In the genomic region with DNA sequence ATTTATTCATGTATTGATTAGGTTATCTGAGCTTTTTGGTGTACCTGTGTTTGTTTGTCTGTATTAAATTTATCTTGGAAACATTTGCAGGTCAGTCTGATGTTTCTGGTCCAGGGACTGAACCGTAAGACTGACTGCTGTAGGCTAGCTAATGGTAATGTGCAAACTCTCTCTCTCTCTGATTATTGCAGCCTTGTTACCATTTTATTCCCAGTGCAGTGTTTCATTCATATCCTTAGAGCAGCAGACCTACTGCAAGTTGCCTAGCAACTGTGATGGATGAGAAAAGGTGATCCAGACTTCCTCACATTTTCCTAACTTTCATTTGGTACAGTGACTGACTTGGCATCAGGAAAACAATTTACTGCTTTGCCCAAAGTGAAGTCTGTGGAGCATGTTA, we compare ENCODE assay signal across 14 mouse cellular contexts.
"Had no signal": no experiment of that assay in that cellular context is flagged by ENCODE, and none has a peak within 500 bp of the region (broad histone marks: within the 10 kb centered on the region; RNA-seq: fewer than 3 reads in every experiment).

No protein-coding gene starts in this region.

- H3K9me3 ChIP-seq: limb, embryonic 10.5 days; liver, embryonic 15.5 days; neural tube, embryonic 13.5 days; stomach, embryonic 15.5 days had no signal

- ATAC-seq: lung, postnatal 0 days had no signal

- H3K36me3 ChIP-seq: limb, embryonic 10.5 days; liver, embryonic 15.5 days; neural tube, embryonic 13.5 days; stomach, embryonic 15.5 days had no signal

- H3K27ac ChIP-seq: left cerebral cortex, adult 2 months; limb, embryonic 10.5 days; liver, embryonic 15.5 days; neural tube, embryonic 13.5 days; stomach, embryonic 15.5 days had no signal

- H3K4me1 ChIP-seq: limb, embryonic 10.5 days; liver, embryonic 15.5 days; stomach, embryonic 15.5 days had no signal

- H3K4me3 ChIP-seq: left cerebral cortex, adult 2 months; limb, embryonic 10.5 days; liver, embryonic 15.5 days; neural tube, embryonic 13.5 days; stomach, embryonic 15.5 days had no signal

- DNase-seq: kidney, adult 18-20 months; kidney, postnatal 25 days; lung, adult 2 months; lung, postnatal 36 days; right cerebral cortex, postnatal 14 days; thymus, adult 2 months; thymus, postnatal 25 days had no signal

- H3K9ac ChIP-seq: liver, embryonic 15.5 days; neural tube, embryonic 13.5 days; stomach, embryonic 15.5 days had no signal

- H3K27me3 ChIP-seq: liver, embryonic 15.5 days; neural tube, embryonic 13.5 days; stomach, embryonic 15.5 days had no signal

- H3K4me2 ChIP-seq: liver, embryonic 11.5 days; liver, embryonic 15.5 days; neural tube, embryonic 13.5 days; stomach, embryonic 15.5 days had no signal
